Mouse (Mus musculus) liver (tissue): ENCODE measurements at regions not wholly inside any gene's neighbourhood (a gene's known extent, or its start where the extent isn't known, plus 50 kb on each side); places are given as distances from the start of the nearest gene placed in this dataset.

Experiments
- DNase-seq: peaks from one replicate; pipeline ENCODE4 v3.0.0-alpha.2; 2020; ENCODE audit warnings: mixed read lengths

DNA sequence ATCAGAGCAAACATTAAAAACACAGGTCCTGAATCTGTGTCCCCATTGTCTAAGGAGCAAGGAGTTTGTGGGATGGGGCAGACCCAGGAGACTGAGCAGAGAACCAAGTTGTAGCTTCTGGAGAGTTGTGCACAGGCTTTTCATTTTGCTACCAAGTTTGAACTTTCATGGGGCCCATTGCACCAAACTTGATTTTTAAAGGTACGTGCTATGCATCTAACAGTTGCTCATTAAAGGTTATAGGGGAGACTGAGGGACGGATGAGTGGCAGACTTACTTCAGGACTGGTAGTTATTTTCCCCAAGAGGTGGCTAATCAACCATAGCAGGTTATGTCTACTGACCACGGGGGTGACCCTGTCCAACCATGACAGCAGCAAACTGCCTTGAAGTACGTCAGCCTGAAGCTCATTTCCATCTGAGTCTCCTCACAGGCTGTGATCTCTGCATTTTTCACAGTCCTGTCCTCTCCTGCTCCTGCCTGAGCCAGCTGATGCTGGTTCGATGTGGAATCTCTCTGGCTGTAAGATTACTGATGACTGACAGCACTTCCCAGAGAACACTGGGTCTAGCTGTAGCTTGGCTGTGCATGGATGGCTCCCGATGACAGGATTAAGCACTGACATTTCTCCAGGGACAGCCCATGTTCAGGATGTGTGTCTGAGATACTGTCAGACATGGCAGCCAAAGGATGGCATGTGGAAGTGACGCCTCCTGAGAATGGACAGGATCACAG is 590.9 kb upstream of the Plxna2 start:
- DNase-seq = no peak

DNA sequence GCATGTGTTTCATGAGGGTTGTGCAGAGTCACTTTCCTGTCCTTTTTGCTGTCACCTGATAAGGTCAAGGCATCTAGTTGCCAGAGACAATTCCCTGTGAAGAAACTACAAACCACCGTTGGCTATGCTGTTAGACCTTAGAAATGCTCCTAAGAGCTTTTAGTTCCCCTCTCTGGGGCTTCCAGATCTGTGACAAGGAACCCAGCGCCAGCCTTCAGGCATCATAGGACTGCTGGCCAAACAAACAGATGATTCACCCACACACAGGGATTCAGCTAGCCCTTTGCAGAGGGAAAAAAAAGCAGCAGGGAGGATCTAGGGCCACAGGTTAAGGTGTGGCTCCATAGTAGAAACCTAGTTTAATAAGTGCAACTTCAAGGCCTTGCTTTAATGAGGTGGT is 591.8 kb upstream of the Plxna2 start:
- no peak for DNase-seq

DNA sequence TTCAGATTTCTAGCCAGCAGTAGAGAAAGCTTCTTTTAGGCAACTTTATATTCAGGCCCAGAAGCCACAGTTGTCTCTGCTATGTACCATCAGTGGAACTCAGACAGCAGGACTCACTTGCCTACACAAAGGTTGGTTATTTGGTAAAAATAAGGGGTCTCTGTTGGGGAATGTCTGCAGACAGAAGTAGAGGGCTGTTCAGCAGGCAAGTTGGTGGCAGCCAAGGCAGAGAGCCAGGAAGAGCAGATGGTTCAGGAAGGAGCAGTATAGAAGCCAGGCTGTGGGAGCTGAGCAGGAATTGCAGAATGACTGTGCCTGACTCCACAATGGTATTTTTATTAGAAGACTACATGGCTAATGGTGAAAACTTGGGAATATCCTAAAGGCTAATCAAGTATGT is 598.7 kb upstream of the Plxna2 start:
- DNase-seq = no peak

DNA sequence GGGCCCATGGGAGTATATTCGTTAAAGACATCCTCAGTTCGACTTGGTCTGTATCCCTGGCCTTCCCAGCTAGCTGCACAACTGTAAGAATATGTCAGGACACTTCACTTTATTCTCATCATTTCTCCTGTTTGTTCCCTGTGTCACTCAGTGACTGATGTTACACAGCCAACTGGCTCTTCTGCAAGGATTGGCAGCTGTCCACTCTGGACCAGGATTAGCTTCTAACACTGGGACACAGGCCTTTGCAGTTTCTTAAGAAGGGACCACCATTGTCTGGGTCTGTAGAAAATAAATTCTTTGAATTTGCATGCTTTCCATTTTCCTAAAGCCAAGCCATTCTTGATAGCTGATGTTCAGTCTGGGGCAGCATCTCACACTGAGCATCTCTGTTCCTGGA is 622.1 kb upstream of the Camk1g start:
- no peak for DNase-seq

DNA sequence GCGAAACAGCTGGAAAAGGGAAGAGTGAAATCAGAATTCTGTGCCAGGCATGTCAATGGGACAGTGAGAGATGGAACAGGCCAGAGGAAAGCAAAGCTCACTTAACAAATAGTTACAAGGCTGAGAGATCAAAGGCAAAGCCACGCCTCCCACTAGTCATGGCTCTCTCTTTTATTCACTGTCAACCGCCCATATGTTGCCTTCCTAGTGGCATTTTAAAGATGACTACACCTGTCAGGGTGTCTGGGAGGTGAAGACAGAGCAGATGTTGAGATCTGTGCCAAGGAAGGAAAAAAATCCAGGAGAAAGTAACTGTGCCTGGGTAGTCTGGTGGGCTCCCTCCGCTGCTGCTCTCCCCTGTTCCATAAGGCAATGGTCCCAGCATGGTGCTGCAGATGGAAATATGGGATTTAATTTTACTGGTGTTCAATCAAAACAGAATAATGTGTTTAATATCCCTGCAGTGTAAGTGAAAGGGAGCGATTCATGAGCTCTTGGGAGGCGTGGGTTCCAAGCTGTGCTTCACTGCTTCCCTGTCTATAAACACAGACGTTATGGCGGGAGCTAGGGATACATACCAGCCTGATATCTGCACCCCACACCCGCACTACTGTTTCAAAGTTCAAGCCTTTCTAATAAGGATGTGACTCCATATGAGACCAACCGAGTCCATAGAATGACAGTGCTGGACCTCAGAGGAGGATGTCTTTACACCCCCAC is 620.0 kb upstream of the Camk1g start:
- DNase-seq = no peak

DNA sequence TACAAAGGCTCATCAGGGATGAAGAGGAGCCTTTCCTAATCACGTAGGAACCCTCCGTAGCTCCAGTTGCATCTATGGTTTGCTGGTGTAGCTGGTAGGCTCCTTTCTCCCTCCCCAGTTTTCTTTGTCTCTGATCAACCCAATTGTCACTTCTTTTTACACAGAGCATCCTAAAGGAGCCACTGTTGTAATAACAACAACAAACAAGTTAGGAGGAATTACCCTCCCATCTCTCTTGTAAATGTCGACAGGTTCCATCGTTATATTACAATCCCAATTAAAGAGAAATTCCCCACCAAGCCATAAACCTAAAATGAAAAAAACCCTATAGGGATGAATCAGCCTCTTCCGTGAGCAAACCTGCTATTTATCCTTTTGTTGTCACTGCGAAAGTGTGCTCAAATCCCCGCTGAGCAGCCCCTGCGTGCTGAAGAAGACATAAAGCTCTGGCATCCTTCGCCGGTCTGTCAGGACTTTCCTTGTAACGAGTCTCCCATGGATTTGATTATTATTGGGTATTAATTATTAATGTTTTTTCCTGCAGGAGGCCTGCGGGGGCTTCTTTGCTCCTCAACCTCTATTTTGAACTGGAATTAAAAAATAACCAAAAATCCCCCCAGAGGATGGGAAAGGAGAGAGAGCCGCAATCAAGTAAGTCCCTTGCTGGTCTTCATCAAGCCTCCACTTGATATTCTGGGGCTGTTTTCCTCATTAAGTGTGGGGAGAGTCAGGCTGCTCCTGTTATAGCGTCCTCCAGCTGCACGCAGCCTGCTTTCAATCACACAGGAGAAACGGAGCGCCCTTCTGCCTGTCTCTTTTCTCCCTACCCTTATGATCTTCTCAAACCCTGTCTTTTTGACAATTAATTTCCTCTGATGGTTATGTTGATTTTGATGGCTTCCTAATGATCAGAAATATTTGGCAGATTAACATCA is 619.1 kb upstream of the Camk1g start:
- no peak for DNase-seq

DNA sequence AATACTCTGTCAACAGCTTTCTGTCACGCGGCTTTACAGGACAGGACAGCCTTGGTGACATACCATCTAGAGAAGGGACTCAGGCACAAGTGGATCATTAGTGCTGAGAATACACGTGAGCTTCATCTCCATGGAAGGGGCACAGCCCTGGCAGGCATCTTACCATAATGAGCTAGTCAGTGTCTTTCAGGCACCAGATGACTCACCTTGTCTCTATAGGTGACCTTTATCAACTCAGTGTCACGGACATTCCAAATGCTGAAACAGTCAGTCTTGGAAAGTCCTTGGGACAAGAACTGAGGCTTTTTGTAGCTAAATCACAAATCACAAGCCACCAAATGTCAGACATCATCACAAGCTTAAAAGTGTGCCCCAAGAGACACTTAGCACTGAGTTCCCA is 610.5 kb upstream of the Camk1g start:
- DNase-seq = no peak

DNA sequence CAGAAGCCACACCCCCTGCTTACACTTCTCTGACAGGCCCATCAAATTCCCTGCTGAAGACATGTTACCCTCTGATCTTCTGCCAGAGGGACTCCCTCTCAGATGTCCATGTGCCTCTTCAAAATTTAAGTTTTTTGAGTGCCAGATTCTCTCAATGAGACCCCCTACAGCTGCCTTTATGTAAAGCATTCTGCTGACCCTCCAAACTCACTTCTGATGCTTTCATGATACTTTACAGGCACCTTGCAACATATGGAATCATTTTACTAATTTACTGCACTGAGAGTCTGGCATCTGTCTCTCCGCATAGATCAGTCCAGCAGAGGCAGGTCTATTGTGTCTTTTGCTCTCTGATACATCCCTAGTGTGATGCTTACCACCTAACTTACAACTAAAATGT is 601.4 kb upstream of the Camk1g start:
- DNase-seq = no peak

DNA sequence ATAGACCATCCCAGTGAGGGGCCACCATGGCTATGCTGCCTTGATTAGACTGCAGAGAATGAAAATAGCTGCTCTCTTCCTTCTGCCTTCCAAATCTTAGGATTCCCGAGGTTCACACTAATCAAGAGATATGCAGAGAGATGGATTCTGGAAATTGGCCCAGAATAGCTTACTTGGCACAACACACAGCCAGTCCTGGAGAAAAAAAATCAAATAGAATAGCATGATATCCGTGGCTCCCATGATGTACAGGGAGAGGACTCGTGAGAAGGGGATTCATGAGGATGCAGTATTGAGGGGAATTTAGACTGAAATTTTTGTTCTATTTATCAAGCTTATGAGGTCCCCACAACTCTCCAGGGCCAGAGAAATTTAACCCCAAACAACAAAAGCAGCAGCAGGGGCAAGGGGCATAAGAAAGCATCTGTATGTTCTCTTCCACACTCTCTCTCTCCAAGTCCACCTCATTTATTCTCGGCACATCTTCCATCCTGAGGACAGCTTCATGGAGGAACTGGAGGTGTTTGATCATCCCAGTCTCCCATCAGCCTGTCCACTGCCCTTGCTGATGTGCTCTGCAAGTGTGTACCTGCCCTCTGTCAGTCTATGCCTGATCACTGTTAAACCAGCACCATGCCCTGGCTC is 599.3 kb upstream of the Camk1g start:
- DNase-seq = no peak

DNA sequence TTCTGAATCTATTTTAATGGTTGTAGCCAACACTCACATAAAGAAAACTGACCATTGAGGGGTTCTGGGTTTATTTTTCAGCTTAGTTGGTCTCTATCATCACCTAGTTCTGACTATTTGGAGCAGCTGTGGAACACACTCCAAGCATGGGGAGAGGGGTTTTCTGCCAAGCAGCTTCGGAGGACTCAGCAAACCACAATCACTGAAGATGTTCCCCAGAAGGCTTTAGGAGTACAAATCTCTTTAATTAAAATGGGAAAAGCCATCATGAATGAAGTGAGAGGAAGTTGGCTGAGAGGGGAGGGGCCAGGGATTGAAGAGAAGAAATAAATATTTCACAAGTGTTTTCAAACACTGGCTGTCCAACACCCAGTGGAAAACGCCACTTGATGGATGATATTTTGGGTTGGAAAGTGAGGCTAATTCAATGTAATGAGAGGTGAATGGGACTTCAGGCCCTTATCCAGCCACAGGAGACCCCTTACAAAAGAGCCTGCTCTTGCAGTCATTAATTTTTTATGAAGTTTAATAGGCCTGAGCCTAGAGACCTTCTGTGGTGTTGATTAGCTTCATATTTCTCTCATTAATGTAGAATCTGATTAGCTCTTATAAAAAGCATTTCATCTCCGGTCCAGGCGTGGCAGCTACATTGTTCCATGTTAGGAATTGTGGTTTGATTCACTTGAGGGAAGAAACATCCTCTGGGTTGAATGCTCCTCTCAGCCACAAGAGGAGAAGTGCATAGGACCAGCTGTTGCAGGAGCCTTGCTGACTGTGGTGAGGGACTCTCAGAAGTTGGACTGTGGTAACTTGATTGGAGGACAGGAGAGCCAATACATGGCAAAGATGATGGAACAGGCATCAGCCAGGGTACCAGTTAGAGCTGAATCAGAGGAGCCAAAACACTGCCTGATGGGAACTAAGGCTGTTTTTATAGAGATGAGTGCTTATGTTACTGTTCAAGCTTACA is 598.1 kb upstream of the Camk1g start:
- DNase-seq = no peak

DNA sequence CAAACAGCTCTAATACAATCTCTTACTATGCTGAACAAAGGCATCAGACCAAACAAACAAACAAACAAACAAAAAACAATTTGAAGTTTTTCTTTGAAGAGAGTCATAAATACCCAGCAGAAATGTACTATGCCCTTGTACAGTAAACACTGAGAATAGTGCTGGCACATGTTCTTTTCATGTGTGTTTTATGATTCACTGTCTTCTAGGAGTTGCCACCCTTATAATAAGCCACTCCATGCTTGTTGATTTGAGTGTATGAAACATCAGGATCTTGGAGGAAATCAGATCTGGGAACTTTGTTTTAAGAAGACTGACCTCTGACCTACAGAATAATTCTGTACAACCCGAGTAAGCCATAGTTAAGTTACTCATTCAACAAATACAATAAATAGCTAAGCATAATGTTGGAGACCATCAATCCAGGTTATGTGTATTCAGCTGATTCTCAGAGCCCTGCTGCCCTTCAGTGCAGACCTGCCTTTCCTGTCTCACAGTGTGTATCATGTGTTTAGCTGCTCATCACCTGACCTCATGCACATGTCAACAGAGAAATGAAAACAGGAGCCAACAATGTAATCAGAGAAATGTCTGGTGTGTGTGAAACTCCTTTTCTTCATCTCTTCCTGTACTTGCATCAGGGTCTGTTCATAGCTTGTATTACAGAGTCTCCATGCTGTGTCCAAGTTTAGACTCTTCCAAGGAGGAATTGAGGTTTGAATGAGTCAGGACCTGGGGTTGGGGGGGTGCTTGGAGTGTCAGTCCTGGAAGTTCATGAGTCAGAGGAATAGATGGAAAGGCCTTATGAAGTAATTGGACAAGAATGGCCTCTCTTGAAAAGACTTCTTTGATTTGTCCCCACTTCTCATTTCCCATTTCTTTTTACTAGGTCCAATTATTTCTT is 596.8 kb upstream of the Camk1g start:
- no peak for DNase-seq

DNA sequence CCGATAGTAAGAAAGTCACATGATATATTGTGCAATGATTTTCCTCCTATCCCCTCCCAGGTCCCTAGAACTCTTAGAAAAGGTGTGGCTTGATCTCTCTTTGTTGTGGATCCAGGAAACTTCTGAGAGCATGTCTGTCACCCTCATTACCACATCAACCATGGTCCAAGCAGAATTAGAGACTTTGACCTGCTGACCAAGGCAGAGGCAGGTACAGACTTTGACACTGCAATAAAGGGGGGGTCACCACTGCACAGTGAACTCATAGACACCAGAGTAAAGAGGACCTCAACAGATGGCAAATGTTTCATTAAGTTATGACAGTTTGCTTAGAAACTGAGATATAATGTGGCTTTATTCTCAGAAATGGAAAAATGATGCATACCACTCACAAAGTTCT is 595.2 kb upstream of the Camk1g start:
- DNase-seq = no peak

DNA sequence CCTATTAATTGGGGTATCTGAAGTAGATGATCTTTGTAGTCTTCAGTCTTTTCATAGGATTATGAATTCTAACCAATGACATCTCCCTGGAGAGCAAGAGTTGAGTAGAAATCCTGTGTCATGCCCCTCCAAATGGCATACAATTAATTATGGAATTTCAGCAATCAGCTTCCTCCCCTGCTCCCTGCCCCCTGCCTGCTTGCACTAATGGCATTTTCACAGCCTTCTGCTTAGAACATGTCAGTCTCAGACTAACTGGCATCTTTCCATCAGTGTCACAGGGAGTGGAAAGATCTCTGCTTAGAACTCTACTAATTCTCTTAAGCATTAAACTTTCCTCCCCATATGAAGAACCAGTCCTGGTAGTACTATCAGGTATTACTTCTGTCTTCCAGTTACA is 581.8 kb upstream of the Camk1g start:
- no peak for DNase-seq

DNA sequence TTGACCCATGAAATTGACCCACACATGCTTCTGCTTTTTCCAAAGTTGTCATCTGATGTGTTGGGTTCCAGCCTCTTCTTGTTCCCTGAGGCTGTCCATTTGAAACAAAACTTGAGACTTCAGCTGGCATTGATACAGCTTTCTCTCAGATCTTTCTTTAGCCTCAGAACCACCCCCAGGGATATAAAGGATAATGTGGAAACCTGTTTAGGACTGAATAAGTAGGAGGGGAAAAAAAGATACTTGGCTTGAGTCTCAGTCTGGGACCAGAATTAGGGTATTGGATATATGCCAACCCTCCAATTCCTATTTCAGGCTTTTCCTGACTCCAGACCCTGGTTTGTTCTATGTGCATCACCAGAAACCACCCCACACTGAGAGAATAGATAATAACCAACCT is 579.7 kb upstream of the Camk1g start:
- DNase-seq = no peak

DNA sequence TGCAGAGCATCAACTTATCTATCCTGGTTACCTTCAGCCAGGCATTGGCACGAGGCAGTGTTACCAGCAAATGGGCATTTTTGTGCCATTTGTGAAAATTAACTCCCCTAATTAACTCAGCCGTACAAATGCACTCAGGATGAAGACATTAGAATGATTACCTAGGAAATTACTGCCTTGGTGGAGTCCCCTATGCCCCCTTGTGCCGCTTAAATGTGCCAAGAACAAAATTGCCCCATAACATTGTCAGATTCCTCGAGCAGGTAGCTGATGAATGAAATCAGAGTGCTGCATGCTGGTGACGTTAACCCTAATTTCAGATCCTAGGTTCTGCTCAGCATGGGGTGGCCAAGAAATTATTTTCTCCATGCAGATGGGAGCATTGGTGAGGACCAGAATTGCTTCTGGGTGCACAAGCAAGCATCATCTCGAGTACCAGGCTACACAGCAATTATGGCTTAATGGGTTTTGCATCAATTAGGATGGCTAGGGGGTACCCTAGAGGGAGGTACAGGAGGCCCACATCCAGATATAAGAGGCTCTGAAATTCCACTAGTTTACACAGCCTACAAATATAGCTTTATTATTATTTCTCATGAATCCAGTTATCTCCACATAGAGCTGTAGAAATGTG is 577.0 kb upstream of the Camk1g start:
- no peak for DNase-seq

DNA sequence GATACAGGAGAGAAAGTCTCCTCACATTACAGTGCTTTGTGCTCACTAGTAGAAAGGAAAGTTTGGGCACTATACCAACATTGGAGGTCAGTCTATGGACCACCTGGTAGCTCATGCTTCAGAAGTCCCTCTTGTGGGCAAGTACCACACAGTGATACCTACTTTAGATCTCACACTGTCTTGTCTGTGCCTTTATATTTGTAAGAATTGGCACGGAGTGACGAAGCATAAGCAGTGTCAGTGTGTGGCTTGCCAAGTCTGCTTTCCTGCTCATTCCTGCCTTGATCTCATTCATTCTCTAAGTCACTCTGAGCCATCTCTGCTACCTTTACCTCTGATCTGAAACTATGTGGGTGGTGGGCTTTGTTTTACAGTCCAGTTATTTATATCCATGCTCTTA is 565.9 kb upstream of the Camk1g start:
- no peak for DNase-seq

DNA sequence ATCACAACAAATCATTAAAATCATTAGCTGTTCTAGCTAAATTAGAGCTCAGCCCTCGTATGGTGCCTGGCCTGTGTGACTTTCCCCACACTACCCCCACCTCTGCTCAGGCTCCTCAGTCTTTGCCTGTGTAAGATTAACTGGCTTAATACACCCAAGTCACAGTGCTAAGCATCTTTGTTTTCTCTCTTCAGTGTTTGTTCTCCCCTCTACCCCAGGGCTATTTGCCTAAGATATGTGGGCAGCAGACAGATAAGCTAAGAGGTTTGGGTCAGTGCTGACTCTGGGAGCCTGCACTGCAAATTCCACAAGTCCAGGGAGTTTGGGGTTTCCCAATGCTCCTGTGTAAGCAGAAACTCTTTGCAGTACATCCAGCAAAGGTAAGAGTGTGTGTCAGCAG is 564.2 kb upstream of the Camk1g start:
- peak; percentile 4 for DNase-seq

DNA sequence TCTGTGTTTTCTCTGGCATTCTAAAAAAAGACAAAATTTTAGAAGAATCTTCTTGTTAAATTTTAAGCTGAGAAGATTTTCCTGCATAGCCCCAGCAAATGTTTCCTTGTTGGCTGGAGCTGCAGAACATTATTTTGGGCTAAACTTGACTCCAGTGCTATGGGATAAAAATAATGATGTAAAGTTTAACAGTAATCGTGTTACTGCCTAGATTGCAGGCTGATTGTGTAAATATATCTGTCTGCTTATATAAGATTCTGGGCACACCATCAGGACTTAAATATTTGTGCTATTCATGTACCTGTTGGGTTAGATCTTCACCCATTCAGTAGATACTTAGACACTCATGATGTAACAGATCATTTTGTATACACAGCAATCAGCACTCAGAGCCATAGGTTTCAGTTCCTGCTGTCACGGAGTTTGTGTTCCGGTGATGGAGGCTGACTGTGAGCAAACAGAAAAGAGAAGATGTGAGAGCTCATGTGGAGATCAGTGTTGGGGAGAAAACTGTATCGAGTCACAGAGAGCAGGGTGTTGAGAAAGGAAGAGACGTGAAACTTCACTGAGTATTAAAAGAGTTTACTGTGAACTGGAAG is 561.1 kb upstream of the Camk1g start:
- DNase-seq = no peak

DNA sequence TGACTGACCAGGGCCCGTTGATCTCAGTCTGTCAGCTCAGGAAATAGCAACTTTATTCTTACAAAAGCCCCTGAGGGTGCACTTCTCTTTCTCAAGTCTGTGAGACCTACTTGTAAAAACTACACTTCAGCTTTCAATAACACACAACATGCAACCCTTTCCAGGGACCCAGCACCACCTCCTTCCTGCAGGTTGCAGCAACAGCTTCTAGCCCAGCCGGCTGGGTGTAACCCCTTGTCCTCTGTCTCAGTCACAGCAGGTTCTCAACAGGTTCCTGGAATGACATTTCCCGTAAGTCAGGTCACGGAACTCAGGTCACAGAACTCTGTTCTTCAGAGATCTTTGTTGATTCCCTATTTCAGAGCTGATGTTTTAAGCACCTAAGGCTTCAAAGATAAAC is 558.5 kb upstream of the Camk1g start:
- DNase-seq = no peak

DNA sequence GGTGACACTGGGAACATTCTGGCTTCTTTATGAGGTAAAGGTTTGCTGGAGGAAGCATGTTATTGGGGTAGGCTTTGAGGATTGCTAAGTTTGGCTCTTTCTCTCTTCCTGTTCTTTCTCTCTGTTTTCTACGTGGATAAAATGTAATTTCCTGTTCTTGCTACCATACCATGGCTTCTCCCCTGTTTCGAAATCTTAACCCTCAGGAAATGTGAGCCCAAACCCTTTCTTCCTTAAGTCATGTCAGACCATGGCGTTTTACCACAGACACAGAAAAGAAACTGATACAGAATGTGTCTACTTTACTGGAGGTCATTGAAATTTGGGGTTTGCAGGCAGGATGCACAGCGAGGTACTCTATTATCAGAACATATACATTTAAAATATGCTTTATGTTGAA is 552.7 kb upstream of the Camk1g start:
- no peak for DNase-seq
